Mouse (Mus musculus) lung, embryonic 14.5 days (tissue): Measurements from ENCODE around the gene Rimbp2. TPM values are rescaled to one million over a fixed set of nuclear protein-coding genes. Genes with fewer than 3 reads are reported as not detected.

Experiments
- ATAC-seq: fragments of 200-750 bp; cut with Nextera tagmentation; 2 replicates; pipeline ENCODE4 v1.8.0; 2017; ENCODE audit warnings: mild to moderate bottlenecking, moderate TSS enrichment, moderate library complexity; ENCODE audit not compliant: insufficient read depth
- DNase-seq: peaks from one replicate; pipeline ENCODE4 v3.0.0-alpha.2; 2015
- H3K27ac ChIP-seq: fragments of 300-500 bp; sonication (generic); 2 replicates; pipeline ENCODE4 v1.5.1; 2014; ENCODE audit warnings: low read depth, mild to moderate bottlenecking, moderate library complexity
- H3K27me3 ChIP-seq: fragments of 300-500 bp; sonication (generic); 2 replicates; pipeline ENCODE4 v1.6.1; 2014; ENCODE audit warnings: low read length, control low read depth; ENCODE audit not compliant: insufficient read depth
- H3K36me3 ChIP-seq: fragments of 300-500 bp; sonication (generic); 2 replicates; pipeline ENCODE4 v1.6.1; 2014; ENCODE audit warnings: control low read depth; ENCODE audit not compliant: insufficient read depth
- H3K4me1 ChIP-seq: fragments of 300-500 bp; sonication (generic); 2 replicates; pipeline ENCODE4 v1.6.1; 2014; ENCODE audit warnings: antibody characterized with exemption, control low read depth; ENCODE audit not compliant: insufficient read depth
- H3K4me2 ChIP-seq: fragments of 300-500 bp; sonication (generic); 2 replicates; pipeline ENCODE4 v1.6.1; 2014; ENCODE audit warnings: mild to moderate bottlenecking
- H3K4me3 ChIP-seq: fragments of 300-500 bp; sonication (generic); 2 replicates; pipeline ENCODE4 v1.5.1; 2014; ENCODE audit warnings: low read depth, low read length
- H3K9ac ChIP-seq: fragments of 300-500 bp; sonication (generic); 2 replicates; pipeline ENCODE4 v1.6.1; 2014
- H3K9me3 ChIP-seq: fragments of 300-500 bp; sonication (generic); 2 replicates; pipeline ENCODE4 v1.6.1; 2016; ENCODE audit warnings: low read depth, low read length, control low read depth
- CTCF ChIP-seq: IDR thresholded peaks from 2 replicates; pipeline ENCODE4 v1.5.1; 2016; ENCODE audit warnings: antibody characterized with exemption, low read depth
- WGBS: fragments of 180-500 bp; shearing (Covaris S2); extraction: QIAGEN DNeasy Blood & Tissue Kit; methylation state at CpG from one replicate; pipeline ENCODE4 v1.1.7; 2014; 5-methylcytosine and 5-hydroxymethylcytosine counted together
- polyA plus RNA-seq: library from polyadenylated mRNA; unstranded; fragments of >200 nt; fragmentation: Nextera tagmentation; extraction: Ambion mirVana; gene quantifications from 2 replicates; pipeline ENCODE4 v1.2.1, GENCODE M21; 2014

The Rimbp2 gene
- polyA plus RNA-seq, 1 experiment from 2014 or later = not detected

- TF ChIP-seq CTCF = no peak
- WGBS = 78% methylated on average over 12 of the region's 12 CpGs
- H3K9ac ChIP-seq = no peak overlapping the region
These were observed 106.7 kb downstream of the Rimbp2 start for GRCm38 (mm10) chr5:128846433-128847040.

DNA sequence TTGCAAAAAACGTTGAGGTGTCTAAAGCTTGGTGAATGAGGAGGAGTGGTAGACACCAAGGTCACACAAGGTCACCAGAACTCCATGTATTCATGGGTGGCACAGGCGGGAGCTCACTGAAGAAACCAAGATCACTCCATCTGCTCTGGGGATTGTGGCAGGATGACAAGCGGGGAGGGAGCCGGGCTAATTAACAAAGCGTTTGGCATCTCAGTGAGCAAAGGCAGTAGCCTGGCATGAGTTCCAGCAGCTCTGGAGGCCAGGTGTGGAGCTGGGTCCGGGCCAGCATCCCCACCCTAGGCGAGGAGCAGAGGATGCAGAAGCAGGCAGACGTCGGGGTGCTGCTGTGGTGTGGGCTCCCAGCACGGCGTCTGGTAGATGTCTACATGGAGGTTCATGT is 108.3 kb downstream of the Rimbp2 start:
- H3K9me3 ChIP-seq = no peaks in the 10 kb centered on the region
- no peak overlapping the region for H3K4me3 ChIP-seq
- H3K4me1 ChIP-seq = no peaks in the 10 kb centered on the region
- 82% methylated on average over 11 of the region's 11 CpGs for WGBS
- H3K9ac ChIP-seq = no peak overlapping the region
- H3K27ac ChIP-seq = no peak overlapping the region
- H3K36me3 ChIP-seq = no peaks in the 10 kb centered on the region
- no peak for DNase-seq
- no peak overlapping the region for H3K4me2 ChIP-seq
- ATAC-seq = no peak
- no peak for TF ChIP-seq CTCF
- H3K27me3 ChIP-seq = no peaks in the 10 kb centered on the region

More at GRCm38 (mm10) chr5:128846433-128847040, 106.7 kb downstream of the Rimbp2 start:
- Histone ChIP-seq H3K36me3 (no peaks in the 10 kb centered on the region), H3K9me3 (no peaks in the 10 kb centered on the region), H3K4me3 (no peak overlapping the region), H3K27ac (no peak overlapping the region), H3K27me3 (no peaks in the 10 kb centered on the region), H3K4me2 (no peak overlapping the region), H3K4me1 (no peaks in the 10 kb centered on the region)
- DNase-seq = no peak
- ATAC-seq = no peak

DNA sequence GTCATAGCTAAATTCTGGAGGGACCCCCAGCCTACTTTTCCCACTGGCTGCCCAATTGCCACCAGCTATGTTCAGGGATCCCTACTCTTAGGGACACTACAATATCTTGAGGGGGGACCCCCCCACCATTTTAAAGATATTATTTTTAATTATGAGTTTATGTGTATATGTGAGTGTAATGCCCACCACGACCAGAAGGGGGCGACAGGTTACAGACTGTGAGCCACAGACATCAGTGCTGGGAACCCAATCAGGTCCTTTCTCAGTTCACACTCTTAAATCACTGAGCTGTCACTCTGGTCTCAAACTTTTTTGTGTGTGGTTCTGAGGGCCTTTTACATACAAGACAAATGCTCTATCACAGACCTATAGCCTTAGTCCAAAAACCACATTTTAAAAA is 109.3 kb downstream of the Rimbp2 start:
- Histone ChIP-seq H3K4me2 (no peak overlapping the region), H3K9me3 (no peaks in the 10 kb centered on the region), H3K36me3 (no peaks in the 10 kb centered on the region), H3K9ac (no peak overlapping the region), H3K27ac (no peak overlapping the region), H3K4me1 (no peaks in the 10 kb centered on the region), H3K4me3 (no peak overlapping the region), H3K27me3 (no peaks in the 10 kb centered on the region)
- WGBS = 52% methylated on average over 2 of the region's 2 CpGs
- no peak for ATAC-seq
- DNase-seq = no peak
- peak; percentile 32; the same call in 1 of the 2 replicates for TF ChIP-seq CTCF

GRCm38 (mm10) chr5:128841541-128841940 is 111.7 kb downstream of the Rimbp2 start:
- Histone ChIP-seq H3K9me3 (no peaks in the 10 kb centered on the region), H3K36me3 (no peaks in the 10 kb centered on the region), H3K4me2 (no peak overlapping the region), H3K4me3 (no peak overlapping the region), H3K27ac (no peak overlapping the region), H3K4me1 (no peaks in the 10 kb centered on the region), H3K27me3 (no peaks in the 10 kb centered on the region), H3K9ac (no peak overlapping the region)
- TF ChIP-seq CTCF = no peak
- ATAC-seq = no peak
- no peak for DNase-seq
- WGBS = 61% methylated on average over 4 of the region's 4 CpGs

GRCm38 (mm10) chr5:128837045-128837444 is 116.2 kb downstream of the Rimbp2 start:
- ATAC-seq = no peak
- WGBS = 89% methylated on average over 7 of the region's 7 CpGs
- H3K4me1 ChIP-seq = no peaks in the 10 kb centered on the region
- no peaks in the 10 kb centered on the region for H3K9me3 ChIP-seq
- no peak overlapping the region for H3K9ac ChIP-seq
- no peak overlapping the region for H3K27ac ChIP-seq
- no peaks in the 10 kb centered on the region for H3K27me3 ChIP-seq
- no peak for TF ChIP-seq CTCF
- no peak overlapping the region for H3K4me2 ChIP-seq
- no peaks in the 10 kb centered on the region for H3K36me3 ChIP-seq
- no peak for DNase-seq
- no peak overlapping the region for H3K4me3 ChIP-seq

DNA sequence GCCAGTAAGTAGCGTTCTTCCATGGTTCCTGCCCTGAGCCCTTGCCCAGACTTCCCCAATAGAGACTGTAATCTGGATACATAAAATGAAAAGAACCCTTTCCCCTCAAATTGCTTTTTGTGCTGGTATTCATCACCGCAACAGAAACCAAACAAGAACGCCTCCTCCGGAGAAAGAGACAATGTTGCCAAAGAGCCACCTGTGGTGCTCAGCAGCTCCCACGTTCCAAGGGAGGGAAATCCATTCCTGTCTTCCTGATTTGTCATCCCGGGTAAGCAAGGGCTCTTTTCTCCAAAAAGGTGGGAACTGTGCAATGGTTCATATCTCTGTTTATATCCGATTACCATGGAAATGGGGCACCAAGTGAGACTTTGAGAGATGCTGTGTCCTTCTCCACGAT is 119.2 kb downstream of the Rimbp2 start:
- Histone ChIP-seq H3K9ac (no peak overlapping the region), H3K4me1 (no peaks in the 10 kb centered on the region), H3K36me3 (no peaks in the 10 kb centered on the region), H3K9me3 (no peaks in the 10 kb centered on the region), H3K4me3 (no peak overlapping the region), H3K27ac (no peak overlapping the region), H3K27me3 (no peaks in the 10 kb centered on the region), H3K4me2 (no peak overlapping the region)
- no peak for ATAC-seq
- DNase-seq = no peak
- WGBS = 70% methylated on average over 8 of the region's 8 CpGs
- TF ChIP-seq CTCF = no peak

- TF ChIP-seq CTCF = no peak
- H3K27ac ChIP-seq = no peak overlapping the region
- H3K4me3 ChIP-seq = no peak overlapping the region
- H3K27me3 ChIP-seq = no peaks in the 10 kb centered on the region
- ATAC-seq (no peak), DNase-seq (no peak)
- 82% methylated on average over 3 of the region's 3 CpGs for WGBS
- H3K36me3 ChIP-seq = no peaks in the 10 kb centered on the region
- no peak overlapping the region for H3K9ac ChIP-seq
- H3K4me1 ChIP-seq = no peaks in the 10 kb centered on the region
- no peak overlapping the region for H3K4me2 ChIP-seq
- H3K9me3 ChIP-seq = no peaks in the 10 kb centered on the region
These were observed 130.4 kb downstream of the Rimbp2 start for GRCm38 (mm10) chr5:128822843-128823242.
